Mouse (Mus musculus) left cerebral cortex, postnatal 25 days (tissue): ENCODE measurements around the gene Spata21. TPM values are rescaled to one million over a fixed set of nuclear protein-coding genes. Genes with fewer than 3 reads are reported as not detected.
A peak's percentile ranks its signal among the peaks of the same experiment; 100 is the strongest.

Source experiments
- DNase-seq, 2 experiments: peaks; one replicate each; pipeline ENCODE4 v3.0.0; 2022; ENCODE audit warnings: low spot score in 2 of 2, mixed read lengths in 1 of 2
- intact Hi-C: fragments of 180-260 bp; cut with DNase I; formaldehyde crosslinking; loops from one replicate; pipeline ENCODE4 v1.15.1; 2025
- total RNA-seq, 2 experiments: library from RNA; stranded (reverse); gene quantifications; 2 replicates each; pipeline ENCODE4 v1.2.3; 2021

The Spata21 gene
- total RNA-seq = under 1 TPM; 0.55 to 0.83 TPM

GRCm38 (mm10) chr4:141088033-141088432, at the start of gene Spata21:
Gene Spata21, plus strand, starts transcription at chr4:141088333.
- intact Hi-C loops = no loop called here
- no peak for DNase-seq

- intact Hi-C loops = no loop called here
- no peak for DNase-seq
Measured at GRCm38 (mm10) chr4:141041117-141041516, 47.0 kb upstream of the Spata21 start.

- DNase-seq = peak in 1 of 2 experiments; percentile 40
- intact Hi-C loops = loop anchor here (1.0 kb wide), 1 partner anchor 20 kb away; no protein-coding TSS in a partner anchor
Measured at GRCm38 (mm10) chr4:141044816-141045215, 43.3 kb upstream of the Spata21 start.

GRCm38 (mm10) chr4:141048810-141049475, 39.2 kb upstream of the Spata21 start:
- DNase-seq = no peak
- intact Hi-C loops = no loop called here

- intact Hi-C loops = no loop called here
Measured at GRCm38 (mm10) chr4:141049476-141049835, 38.7 kb upstream of the Spata21 start.

GRCm38 (mm10) chr4:141052442-141052841, 35.7 kb upstream of the Spata21 start:
- no peak for DNase-seq
- intact Hi-C loops = no loop called here

More at GRCm38 (mm10) chr4:141049476-141049835, 38.7 kb upstream of the Spata21 start:
- DNase-seq = peak in 1 of 2 experiments; percentile 57

GRCm38 (mm10) chr4:141053138-141053537, 35.0 kb upstream of the Spata21 start:
- intact Hi-C loops = no loop called here

GRCm38 (mm10) chr4:141053568-141054161, 34.5 kb upstream of the Spata21 start:
- intact Hi-C loops = no loop called here
- peak; percentile 74 to 90 for DNase-seq

More at GRCm38 (mm10) chr4:141053138-141053537, 35.0 kb upstream of the Spata21 start:
- DNase-seq = no peak

- intact Hi-C loops = no loop called here
- DNase-seq = no peak
Measured at GRCm38 (mm10) chr4:141056970-141057369, 31.2 kb upstream of the Spata21 start.

- intact Hi-C loops = no loop called here
- no peak for DNase-seq
Measured at GRCm38 (mm10) chr4:141058835-141059234, 29.3 kb upstream of the Spata21 start.

- intact Hi-C loops = no loop called here
- no peak for DNase-seq
Measured at GRCm38 (mm10) chr4:141059616-141060425, 28.3 kb upstream of the Spata21 start.

GRCm38 (mm10) chr4:141060426-141061301, 27.5 kb upstream of the Spata21 start, which contains the start of gene Crocc:
Gene Crocc, minus strand, starts transcription at chr4:141060550.
- peak; percentile 97 to 98 for DNase-seq
- intact Hi-C loops = no loop called here

- DNase-seq = no peak
- intact Hi-C loops = no loop called here
Measured at GRCm38 (mm10) chr4:141064104-141064659, 24.0 kb upstream of the Spata21 start.

GRCm38 (mm10) chr4:141065123-141065522, 23.0 kb upstream of the Spata21 start:
- peak; percentile 82 to 89 for DNase-seq
- intact Hi-C loops = loop anchor here (1.0 kb wide), 1 partner anchor 21 kb away; no protein-coding TSS in a partner anchor

- intact Hi-C loops = no loop called here
- DNase-seq = no peak
Measured at GRCm38 (mm10) chr4:141066709-141067515, 21.2 kb upstream of the Spata21 start.

GRCm38 (mm10) chr4:141067516-141068046, 20.6 kb upstream of the Spata21 start:
- intact Hi-C loops = no loop called here
- no peak for DNase-seq

GRCm38 (mm10) chr4:141068655-141069054, 19.5 kb upstream of the Spata21 start:
- no peak for DNase-seq
- intact Hi-C loops = no loop called here

GRCm38 (mm10) chr4:141069731-141070130, 18.4 kb upstream of the Spata21 start:
- intact Hi-C loops = loop anchor here (10.0 kb wide), 1 partner anchor 365 kb away; the partner anchor contains the start of gene Rcc2
- DNase-seq = peak in 1 of 2 experiments; percentile 45
